Mouse (Mus musculus): ENCODE measurements around the gene Fam167b.

DNA sequence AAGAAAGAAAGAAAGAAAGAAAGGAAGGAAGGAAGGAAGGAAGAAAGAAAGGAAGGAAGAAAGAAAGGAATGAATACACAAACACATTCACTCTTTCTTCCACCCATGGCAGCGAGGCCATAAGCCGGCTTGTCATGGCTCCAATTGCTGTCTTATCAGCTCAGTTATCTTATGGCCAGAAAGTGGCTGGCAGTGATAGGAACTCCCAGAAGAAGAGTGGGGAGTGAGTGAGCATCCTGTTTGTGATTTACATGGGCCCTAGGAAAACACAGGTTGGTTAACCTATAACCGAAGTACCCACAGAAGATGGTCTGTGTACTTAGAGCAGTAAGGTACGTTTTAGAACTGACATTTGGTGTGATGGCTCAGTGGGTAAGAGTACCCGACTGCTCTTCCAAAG is 17.2 kb downstream of the Fam167b start:
- TF ChIP-seq HCFC1 (IDR thresholded peaks at IDR 0.05; ENCODE audit: borderline replicate concordance, insufficient read depth, low read length) (no peak), MAFK (IDR thresholded peaks at IDR 0.05; ENCODE audit: insufficient read depth, low read depth, low read length) (no peak), CHD2 (IDR thresholded peaks at IDR 0.05; ENCODE audit: low read depth, low read length) (no peak), ZNF384 (IDR thresholded peaks at IDR 0.05; ENCODE audit: low read depth, low read length) (no peak)

All from ES-E14 (cell line).